Mouse (Mus musculus): Measurements from ENCODE around the gene Zfp42. TPM values are rescaled to one million over a fixed set of nuclear protein-coding genes. Genes with fewer than 3 reads are reported as not detected.

The Zfp42 gene
- polyA plus RNA-seq, 1 experiment from 2014 or later = not detected

Other genes with a start within 250 kb of the Zfp42 start
- gene Triml1, start 165.5 kb downstream of the Zfp42 start, polyA plus RNA-seq (2016; fragmentation: Nextera tagmentation; extraction: Ambion mirVana) = not detected in 2 replicates
- not detected in 2 replicates for gene Triml2, start 126.4 kb downstream of the Zfp42 start, polyA plus RNA-seq (2016; fragmentation: Nextera tagmentation; extraction: Ambion mirVana)
- not detected in 2 replicates for gene Adam26b, start 221.1 kb upstream of the Zfp42 start, polyA plus RNA-seq (2016; fragmentation: Nextera tagmentation; extraction: Ambion mirVana)

Data from liver, embryonic 12.5 days (tissue).